ENCODE assay signal across 18 mouse cellular contexts in genomic region chr13:13929982-13930381, GRCm38 (mm10).
"Had no signal": no experiment of that assay in that cellular context is flagged by ENCODE, and none has a peak within 500 bp of the region (broad histone marks: within the 10 kb centered on the region; RNA-seq: fewer than 3 reads in every experiment).

No protein-coding gene starts in this region.

- ATAC-seq: midbrain, embryonic 16.5 days had no signal

- H3K27ac ChIP-seq: midbrain, embryonic 10.5 days; midbrain, embryonic 12.5 days; neural tube, embryonic 13.5 days; neural tube, embryonic 15.5 days had no signal

- H3K27me3 ChIP-seq: midbrain, embryonic 12.5 days; neural tube, embryonic 13.5 days; neural tube, embryonic 15.5 days had no signal

- H3K36me3 ChIP-seq: midbrain, embryonic 10.5 days; midbrain, embryonic 12.5 days; neural tube, embryonic 13.5 days; neural tube, embryonic 15.5 days had no signal

- H3K9me3 ChIP-seq: midbrain, embryonic 10.5 days; midbrain, embryonic 12.5 days; neural tube, embryonic 13.5 days; neural tube, embryonic 15.5 days had no signal

- DNase-seq: lung, embryonic 14.5 days; lung, postnatal 10 days; lung, postnatal 4 days; midbrain, embryonic 14.5 days; retina, postnatal 1 day; right cerebral cortex, adult 18-20 months; right cerebral cortex, postnatal 25 days; right cerebral cortex, postnatal 4 days; spleen, adult 18-20 months; thymus, adult 18-20 months; thymus, postnatal 25 days; thymus, postnatal 4 days had no signal

- H3K4me3 ChIP-seq: midbrain, embryonic 10.5 days; midbrain, embryonic 12.5 days; myocyte; neural tube, embryonic 13.5 days; neural tube, embryonic 15.5 days had no signal

- H3K4me1 ChIP-seq: midbrain, embryonic 10.5 days; neural tube, embryonic 13.5 days; neural tube, embryonic 15.5 days had no signal

- H3K4me2 ChIP-seq: lung, embryonic 14.5 days; midbrain, embryonic 12.5 days; neural tube, embryonic 13.5 days; neural tube, embryonic 15.5 days had no signal

- H3K9ac ChIP-seq: lung, embryonic 14.5 days; midbrain, embryonic 12.5 days; neural tube, embryonic 13.5 days; neural tube, embryonic 15.5 days had no signal
